Mouse (Mus musculus) kidney, embryonic 16.5 days (tissue): ENCODE measurements at regions not wholly inside any gene's neighbourhood (a gene's known extent, or its start where the extent isn't known, plus 50 kb on each side); places are given as distances from the start of the nearest gene placed in this dataset.
A peak's percentile ranks its signal among the peaks of the same experiment; 100 is the strongest.

ENCODE experiments used
- ATAC-seq: fragments of 200-750 bp; cut with Nextera tagmentation; 2 replicates; pipeline ENCODE4 v1.8.0; 2017; ENCODE audit warnings: moderate TSS enrichment; ENCODE audit not compliant: low FRiP score, low TSS enrichment
- H3K27ac ChIP-seq: fragments of 300-500 bp; sonication (generic); 2 replicates; pipeline ENCODE4 v1.5.1; 2014; ENCODE audit warnings: low read length
- H3K27me3 ChIP-seq: fragments of 300-500 bp; sonication (generic); 2 replicates; pipeline ENCODE4 v1.6.1; 2014; ENCODE audit warnings: low read length, control low read depth, mixed read lengths; ENCODE audit not compliant: insufficient read depth
- H3K36me3 ChIP-seq: fragments of 300-500 bp; sonication (generic); 2 replicates; pipeline ENCODE4 v1.6.1; 2014; ENCODE audit warnings: low read length, control low read depth, mixed read lengths; ENCODE audit not compliant: insufficient read depth
- H3K4me1 ChIP-seq: fragments of 300-500 bp; sonication (generic); 2 replicates; pipeline ENCODE4 v1.6.1; 2014; ENCODE audit warnings: low read length, control low read depth, mixed read lengths; ENCODE audit not compliant: insufficient read depth
- H3K4me2 ChIP-seq: fragments of 300-500 bp; sonication (generic); replicated peaks from 2 replicates; pipeline ENCODE4 v1.6.1; 2014; ENCODE audit warnings: low read depth, low read length
- H3K4me3 ChIP-seq: fragments of 300-500 bp; sonication (generic); 2 replicates; pipeline ENCODE4 v1.5.1; 2014; ENCODE audit warnings: mild to moderate bottlenecking, low read length
- H3K9ac ChIP-seq: fragments of 300-500 bp; sonication (generic); replicated peaks from 2 replicates; pipeline ENCODE4 v1.6.1; 2014; ENCODE audit warnings: low read length
- H3K9me3 ChIP-seq: fragments of 300-500 bp; sonication (generic); 2 replicates; pipeline ENCODE4 v1.6.1; 2016; ENCODE audit warnings: low read length, control low read depth
- WGBS: fragments of 180-500 bp; shearing (Covaris S2); extraction: QIAGEN DNeasy Blood & Tissue Kit; methylation state at CpG from one replicate; pipeline ENCODE4 v1.1.7; 2014; 5-methylcytosine and 5-hydroxymethylcytosine counted together

DNA sequence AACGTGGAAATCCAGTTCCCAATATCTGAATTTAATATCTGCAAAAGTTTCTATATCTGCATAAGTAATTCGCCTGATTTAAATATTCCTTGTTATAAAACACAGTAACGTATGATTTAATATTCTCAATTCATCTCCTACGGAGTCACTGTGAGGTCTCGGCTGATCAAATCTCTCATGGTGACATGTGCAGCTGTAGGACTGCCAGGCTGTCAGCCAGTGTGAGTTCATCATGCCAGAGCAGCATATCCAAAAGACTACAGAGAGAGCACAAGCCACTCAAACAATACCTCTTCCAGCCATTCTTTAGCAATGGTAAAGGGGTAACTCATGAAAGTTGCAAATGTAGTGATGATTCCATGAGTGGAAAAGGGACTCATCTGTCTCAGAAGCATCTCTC, 514.7 kb upstream of the Ddx18 start:
- Histone ChIP-seq H3K9me3 (no peaks in the 10 kb centered on the region), H3K4me3 (no peak overlapping the region), H3K4me2 (no peak overlapping the region), H3K4me1 (no peaks in the 10 kb centered on the region), H3K9ac (no peak overlapping the region), H3K27ac (no peak overlapping the region), H3K36me3 (no peaks in the 10 kb centered on the region), H3K27me3 (no peaks in the 10 kb centered on the region)
- 89% methylated on average over 5 of the region's 5 CpGs for WGBS
- ATAC-seq = no peak

DNA sequence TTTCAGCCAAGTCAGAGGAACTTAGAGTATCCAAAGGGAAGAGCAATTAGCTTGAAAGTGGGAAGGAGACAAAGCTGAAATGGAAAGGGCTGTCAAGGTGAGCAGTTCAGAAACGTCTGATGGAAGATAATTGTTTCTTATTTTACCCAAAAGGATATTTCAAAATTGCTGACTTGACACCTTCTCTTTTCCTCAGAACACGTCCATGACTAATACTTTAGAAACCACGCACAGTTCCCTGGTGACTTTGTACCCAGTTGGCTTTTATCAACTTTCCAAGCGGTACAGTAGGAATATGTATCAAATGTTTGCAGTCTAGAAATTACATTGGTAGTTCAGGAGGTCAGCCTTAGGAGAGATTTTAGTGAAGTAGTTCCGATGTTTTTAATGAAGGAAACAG, 508.3 kb upstream of the Ddx18 start:
- H3K36me3 ChIP-seq = no peaks in the 10 kb centered on the region
- no peaks in the 10 kb centered on the region for H3K9me3 ChIP-seq
- no peak overlapping the region for H3K4me2 ChIP-seq
- H3K4me3 ChIP-seq = no peak overlapping the region
- no peaks in the 10 kb centered on the region for H3K27me3 ChIP-seq
- H3K4me1 ChIP-seq = no peaks in the 10 kb centered on the region
- 78% methylated on average over 5 of the region's 5 CpGs for WGBS
- H3K27ac ChIP-seq = no peak overlapping the region
- ATAC-seq = no peak
- no peak overlapping the region for H3K9ac ChIP-seq

DNA sequence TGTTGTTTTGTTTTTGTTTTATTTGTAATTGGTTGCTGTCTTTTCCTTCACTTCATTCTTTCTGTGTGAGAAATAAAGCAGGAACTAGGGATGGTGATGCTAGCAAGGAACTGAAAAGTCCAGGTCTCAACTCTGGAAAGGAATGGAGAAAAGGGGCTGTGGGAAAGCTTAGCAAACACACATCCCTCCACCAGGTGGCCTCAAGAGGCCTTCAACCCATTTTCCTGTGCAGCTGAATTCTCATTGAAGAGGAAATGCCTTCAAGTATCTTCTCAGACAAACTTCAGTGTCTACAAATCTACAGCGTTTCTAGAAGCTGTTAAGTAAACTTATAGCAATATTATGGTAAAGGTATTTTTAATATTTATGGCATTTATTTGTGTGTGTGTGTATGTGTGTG, 487.4 kb upstream of the Ddx18 start:
- Histone ChIP-seq H3K9ac (no peak overlapping the region), H3K4me2 (no peak overlapping the region), H3K4me3 (no peak overlapping the region), H3K27me3 (no peaks in the 10 kb centered on the region), H3K27ac (no peak overlapping the region), H3K36me3 (no peaks in the 10 kb centered on the region), H3K9me3 (no peaks in the 10 kb centered on the region), H3K4me1 (no peaks in the 10 kb centered on the region)
- 66% methylated on average over 1 of the region's 1 CpGs for WGBS
- ATAC-seq = no peak

DNA sequence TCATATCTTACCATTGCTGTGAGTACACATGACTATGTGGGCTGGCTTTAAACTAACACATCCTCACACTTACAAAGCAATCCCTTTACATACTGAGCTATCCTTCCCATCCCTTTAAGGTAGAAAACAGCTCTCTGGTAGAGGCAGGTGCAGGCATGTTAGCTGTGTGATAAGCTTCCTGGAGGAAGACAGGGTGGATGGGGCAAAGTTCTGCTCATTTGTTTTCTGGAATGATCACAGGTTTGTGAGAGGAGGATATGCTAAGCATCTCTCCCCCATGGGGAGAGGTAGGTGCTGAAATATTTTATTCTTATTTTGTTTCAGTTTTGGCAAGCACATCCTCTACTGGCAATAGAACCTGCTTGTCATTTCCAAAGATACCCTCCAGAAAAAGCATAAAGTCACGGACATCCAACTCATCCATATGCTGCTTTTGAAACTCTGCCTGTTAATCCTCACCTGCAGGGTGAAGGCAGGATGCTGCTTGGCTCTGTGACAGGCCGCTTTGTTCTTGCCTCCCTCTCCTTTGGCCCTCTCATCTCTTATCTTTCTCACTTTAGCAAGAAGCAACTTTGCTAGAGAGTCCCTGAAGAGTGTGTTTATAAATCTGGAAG, 480.4 kb upstream of the Ddx18 start:
- Histone ChIP-seq H3K4me2 (no peak overlapping the region), H3K27ac (no peak overlapping the region), H3K9ac (no peak overlapping the region), H3K27me3 (no peaks in the 10 kb centered on the region), H3K36me3 (no peaks in the 10 kb centered on the region), H3K4me3 (no peak overlapping the region), H3K4me1 (no peaks in the 10 kb centered on the region), H3K9me3 (no peaks in the 10 kb centered on the region)
- no peak for ATAC-seq
- 74% methylated on average over 2 of the region's 2 CpGs for WGBS

DNA sequence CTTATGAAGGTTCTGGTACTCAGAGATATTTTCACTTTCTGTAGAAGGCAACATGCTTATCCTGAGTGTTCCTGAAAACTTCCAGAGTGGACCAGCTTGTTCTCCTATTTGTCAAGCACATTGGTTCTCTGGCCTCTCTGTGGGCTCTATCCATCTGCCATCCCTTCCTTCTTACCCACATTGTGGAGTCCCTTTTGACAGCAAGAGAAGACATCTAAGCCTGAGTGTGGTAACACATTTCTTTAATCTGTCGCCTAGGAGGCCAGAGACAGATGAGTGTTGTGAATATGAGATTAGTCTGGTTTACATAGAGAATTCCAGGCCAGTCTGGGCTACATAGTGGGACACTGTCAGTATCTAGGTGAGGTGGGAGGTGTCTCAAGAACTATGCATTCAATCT, 476.1 kb upstream of the Ddx18 start:
- no peak overlapping the region for H3K4me2 ChIP-seq
- no peak overlapping the region for H3K9ac ChIP-seq
- H3K4me3 ChIP-seq = no peak overlapping the region
- no peak overlapping the region for H3K27ac ChIP-seq
- ATAC-seq = no peak
- H3K36me3 ChIP-seq = no peaks in the 10 kb centered on the region
- H3K27me3 ChIP-seq = no peaks in the 10 kb centered on the region
- no peaks in the 10 kb centered on the region for H3K4me1 ChIP-seq
- no peaks in the 10 kb centered on the region for H3K9me3 ChIP-seq
- 78% methylated on average over 1 of the region's 1 CpGs for WGBS

DNA sequence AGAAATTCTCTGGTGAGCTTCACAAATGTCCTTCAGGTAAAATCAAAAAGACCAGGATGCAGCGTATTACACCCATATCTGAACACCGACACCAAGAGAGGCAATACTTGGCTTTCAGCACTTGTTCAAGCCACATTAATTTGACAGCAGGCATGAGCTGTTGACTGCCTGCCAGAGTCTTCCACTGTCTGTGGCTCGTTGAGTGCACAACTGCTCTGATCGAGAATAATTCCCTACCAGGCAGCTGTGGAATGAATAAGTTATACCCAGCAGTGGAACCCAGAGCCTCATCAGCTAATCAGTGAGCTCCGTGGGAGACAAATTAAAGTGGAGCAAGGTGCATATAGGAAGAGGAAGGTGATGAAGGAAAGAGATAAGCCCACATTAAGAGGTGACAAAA, 475.3 kb upstream of the Ddx18 start:
- Histone ChIP-seq H3K9me3 (no peaks in the 10 kb centered on the region), H3K4me2 (no peak overlapping the region), H3K4me3 (no peak overlapping the region), H3K27me3 (no peaks in the 10 kb centered on the region), H3K9ac (no peak overlapping the region), H3K4me1 (no peaks in the 10 kb centered on the region), H3K27ac (no peak overlapping the region), H3K36me3 (no peaks in the 10 kb centered on the region)
- ATAC-seq = no peak
- 71% methylated on average over 5 of the region's 5 CpGs for WGBS

DNA sequence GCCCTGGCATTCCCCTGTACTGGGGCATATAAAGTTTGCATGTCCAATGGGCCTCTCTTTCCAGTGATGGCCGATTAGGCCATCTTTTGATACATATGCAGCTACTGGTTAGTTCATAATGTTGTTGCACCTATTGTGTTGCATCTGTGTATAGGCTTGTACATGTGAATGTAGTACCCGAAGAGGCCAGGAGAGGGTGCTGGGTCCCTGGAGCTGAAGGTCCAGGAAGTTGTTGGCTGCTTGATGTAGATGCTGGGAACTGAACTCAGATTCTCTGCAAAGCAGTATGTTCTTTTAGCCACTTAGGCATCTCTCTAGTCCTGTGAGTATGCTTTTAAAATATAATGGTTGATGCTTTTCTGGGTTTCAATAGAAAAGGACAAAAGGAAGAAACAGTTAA, 440.0 kb upstream of the Ddx18 start:
- H3K4me3 ChIP-seq = no peak overlapping the region
- no peak overlapping the region for H3K9ac ChIP-seq
- ATAC-seq = no peak
- H3K27me3 ChIP-seq = no peaks in the 10 kb centered on the region
- no peaks in the 10 kb centered on the region for H3K36me3 ChIP-seq
- no peak overlapping the region for H3K27ac ChIP-seq
- WGBS = 83% methylated on average over 2 of the region's 2 CpGs
- peaks cover 5% of the 10 kb centered on the region for H3K9me3 ChIP-seq
- no peak overlapping the region for H3K4me2 ChIP-seq
- H3K4me1 ChIP-seq = no peaks in the 10 kb centered on the region

DNA sequence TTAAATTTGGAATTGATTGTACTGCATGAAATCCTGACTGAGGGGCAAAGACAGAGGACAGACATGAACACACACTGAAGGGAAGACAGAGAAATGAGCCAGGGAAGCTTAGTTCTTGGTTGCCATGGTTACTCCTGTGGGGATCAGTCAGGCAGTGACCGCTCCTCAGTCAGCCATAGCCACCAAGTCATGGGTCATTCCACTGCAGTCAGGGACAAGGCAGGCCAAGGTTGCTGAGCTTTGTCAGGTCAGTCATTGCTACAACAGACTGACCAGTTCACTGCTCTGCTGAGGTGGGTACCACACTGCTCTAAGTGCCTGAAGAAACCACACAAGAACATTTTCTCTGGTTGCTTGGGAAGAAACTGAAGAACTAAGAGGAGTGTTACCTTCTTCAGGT, 428.7 kb upstream of the Ddx18 start:
- Histone ChIP-seq H3K36me3 (no peaks in the 10 kb centered on the region), H3K4me1 (no peaks in the 10 kb centered on the region), H3K27ac (peak overlapping the region; percentile 36; the same call in 1 of the 2 replicates), H3K9me3 (no peaks in the 10 kb centered on the region), H3K4me2 (no peak overlapping the region), H3K27me3 (no peaks in the 10 kb centered on the region), H3K9ac (no peak overlapping the region), H3K4me3 (no peak overlapping the region)
- peak; percentile 98 for ATAC-seq
- 50% methylated on average over 1 of the region's 1 CpGs for WGBS

DNA sequence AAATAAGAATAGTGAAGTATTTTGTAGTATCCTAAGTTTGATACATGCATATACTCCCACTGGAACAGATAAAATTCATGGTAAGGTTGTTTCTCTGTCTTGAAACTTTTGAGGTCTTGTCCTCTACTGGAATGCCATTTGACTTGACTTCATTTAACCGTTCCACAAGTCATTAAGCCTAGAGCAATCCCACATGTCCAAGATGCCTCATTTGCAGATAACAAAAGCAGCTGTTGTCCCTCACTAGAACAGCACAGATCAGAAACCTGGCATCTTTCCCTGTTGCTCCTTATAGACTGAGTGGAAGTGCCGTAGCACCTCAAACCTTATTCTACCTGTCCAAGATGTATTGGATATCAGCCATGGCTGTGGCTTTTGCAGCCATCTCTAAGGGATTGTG, 422.9 kb upstream of the Ddx18 start:
- WGBS = 67% methylated on average over 2 of the region's 2 CpGs
- Histone ChIP-seq H3K4me2 (no peak overlapping the region), H3K27me3 (no peaks in the 10 kb centered on the region), H3K36me3 (no peaks in the 10 kb centered on the region), H3K9me3 (no peaks in the 10 kb centered on the region), H3K27ac (no peak overlapping the region), H3K4me1 (no peaks in the 10 kb centered on the region), H3K4me3 (no peak overlapping the region), H3K9ac (no peak overlapping the region)
- peak; percentile 70; the same call in 1 of the 2 replicates for ATAC-seq

DNA sequence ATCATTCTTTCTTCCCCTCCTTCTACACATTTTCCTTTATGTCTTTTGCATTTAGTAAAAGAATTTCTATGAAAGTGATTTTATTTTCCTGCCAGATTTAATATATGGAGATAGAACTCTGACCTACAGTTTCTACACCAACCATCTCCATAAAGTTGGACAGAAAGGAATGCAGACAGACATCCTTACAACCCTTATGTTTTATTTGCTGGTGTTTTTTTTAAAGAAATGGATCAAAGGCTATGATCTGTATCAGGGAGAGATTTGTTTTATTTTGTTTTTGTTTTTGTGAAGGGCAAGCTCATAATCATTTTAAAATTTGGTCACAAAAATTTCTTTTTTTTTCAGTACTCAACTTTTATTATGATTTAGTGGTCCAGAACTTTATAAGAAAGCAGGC, 391.2 kb upstream of the Ddx18 start:
- no peak overlapping the region for H3K27ac ChIP-seq
- 0 out of 2 replicates have a peak, but pooled peaks have one; percentile 59 for ATAC-seq
- H3K4me3 ChIP-seq = no peak overlapping the region
- H3K36me3 ChIP-seq = no peaks in the 10 kb centered on the region
- H3K9me3 ChIP-seq = no peaks in the 10 kb centered on the region
- H3K27me3 ChIP-seq = no peaks in the 10 kb centered on the region
- no peaks in the 10 kb centered on the region for H3K4me1 ChIP-seq
- H3K9ac ChIP-seq = no peak overlapping the region
- no peak overlapping the region for H3K4me2 ChIP-seq
